Mouse (Mus musculus): ENCODE data around the gene Kcnh2.

- no peak for TF ChIP-seq CTCF (IDR thresholded peaks at IDR 0.05; ENCODE audit: extremely low read depth, insufficient read depth, insufficient read length, insufficient replicate concordance)
- TF ChIP-seq POLR2A (IDR thresholded peaks at IDR 0.05; ENCODE audit: low read depth, low read length) = peak; percentile 42; the same call in 1 of the 2 replicates
These were observed 6.8 kb downstream of the Kcnh2 start for GRCm38 (mm10) chr5:24344477-24345051.

Measured in spleen, adult 2 months (tissue).